Mouse (Mus musculus) lung, embryonic 16.5 days (tissue): ENCODE measurements at regions not wholly inside any gene's neighbourhood (a gene's known extent, or its start where the extent isn't known, plus 50 kb on each side); places are given as distances from the start of the nearest gene placed in this dataset.

ENCODE experiments used
- ATAC-seq: fragments of 200-750 bp; cut with Nextera tagmentation; 2 replicates; pipeline ENCODE4 v1.8.0; 2017; ENCODE audit warnings: low read depth, mild to moderate bottlenecking, moderate library complexity
- H3K27ac ChIP-seq: fragments of 300-500 bp; sonication (generic); 2 replicates; pipeline ENCODE4 v1.5.1; 2014; ENCODE audit warnings: mild to moderate bottlenecking, control low read depth, low read length
- H3K27me3 ChIP-seq: fragments of 300-500 bp; sonication (generic); 2 replicates; pipeline ENCODE4 v1.6.1; 2014; ENCODE audit warnings: low read depth, low read length, mixed read lengths; ENCODE audit not compliant: control insufficient read depth, insufficient read depth
- H3K36me3 ChIP-seq: fragments of 300-500 bp; sonication (generic); 2 replicates; pipeline ENCODE4 v1.6.1; 2014; ENCODE audit warnings: low read length; ENCODE audit not compliant: control insufficient read depth, insufficient read depth
- H3K4me1 ChIP-seq: fragments of 300-500 bp; sonication (generic); replicated peaks from 2 replicates; pipeline ENCODE4 v1.6.1; 2014; ENCODE audit warnings: low read length, mixed read lengths; ENCODE audit not compliant: control insufficient read depth, insufficient read depth
- H3K4me2 ChIP-seq: fragments of 300-500 bp; sonication (generic); 2 replicates; pipeline ENCODE4 v1.6.1; 2014; ENCODE audit warnings: low read depth, low read length, control low read depth
- H3K4me3 ChIP-seq: fragments of 300-500 bp; sonication (generic); 2 replicates; pipeline ENCODE4 v1.5.1; 2014; ENCODE audit warnings: mild to moderate bottlenecking, low read length, control low read depth
- H3K9ac ChIP-seq: fragments of 300-500 bp; sonication (generic); 2 replicates; pipeline ENCODE4 v1.6.1; 2014; ENCODE audit warnings: low read length, control low read depth
- H3K9me3 ChIP-seq: fragments of 300-500 bp; sonication (generic); 2 replicates; pipeline ENCODE4 v1.6.1; 2016; ENCODE audit warnings: low read length; ENCODE audit not compliant: control insufficient read depth
- WGBS: fragments of 180-500 bp; shearing (Covaris S2); extraction: QIAGEN DNeasy Blood & Tissue Kit; methylation state at CpG from one replicate; pipeline ENCODE4 v1.1.7; 2014; 5-methylcytosine and 5-hydroxymethylcytosine counted together

- no peak overlapping the region for H3K4me3 ChIP-seq
- H3K4me1 ChIP-seq = no peaks in the 10 kb centered on the region
- no peak overlapping the region for H3K27ac ChIP-seq
- H3K9ac ChIP-seq = no peak overlapping the region
- no peaks in the 10 kb centered on the region for H3K36me3 ChIP-seq
- H3K9me3 ChIP-seq = no peaks in the 10 kb centered on the region
- no peaks in the 10 kb centered on the region for H3K27me3 ChIP-seq
- ATAC-seq = no peak
- WGBS = 28% methylated on average over 3 of the region's 3 CpGs
- no peak overlapping the region for H3K4me2 ChIP-seq
Observed at GRCm38 (mm10) chr2:159598080-159598479, 735.9 kb downstream of the Gm826 start.

DNA sequence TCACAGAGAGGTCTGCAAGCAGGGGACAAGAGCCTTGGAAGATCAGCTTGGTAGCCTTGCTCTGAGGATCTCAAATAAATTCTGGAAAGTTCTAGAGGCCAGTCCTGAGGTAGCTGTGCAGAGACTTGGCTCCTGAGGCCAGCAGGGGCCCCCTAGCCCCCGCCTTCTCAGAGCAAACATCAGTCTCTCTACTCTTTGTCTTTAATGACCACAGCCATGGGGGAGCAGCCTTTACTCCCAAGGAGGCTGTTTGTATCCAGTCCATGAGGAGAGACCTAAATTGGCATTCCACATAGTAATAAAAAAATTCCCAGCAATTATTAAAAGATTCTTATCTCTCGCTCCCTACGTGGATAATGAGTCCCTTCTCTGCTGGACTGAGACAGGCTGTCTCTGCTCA lies 726.8 kb downstream of the Gm826 start:
- Histone ChIP-seq H3K4me1 (no peaks in the 10 kb centered on the region), H3K4me2 (no peak overlapping the region), H3K27me3 (no peaks in the 10 kb centered on the region), H3K36me3 (no peaks in the 10 kb centered on the region), H3K9me3 (no peaks in the 10 kb centered on the region), H3K4me3 (no peak overlapping the region), H3K27ac (no peak overlapping the region), H3K9ac (no peak overlapping the region)
- WGBS = 30% methylated on average over 3 of the region's 3 CpGs
- ATAC-seq = no peak

DNA sequence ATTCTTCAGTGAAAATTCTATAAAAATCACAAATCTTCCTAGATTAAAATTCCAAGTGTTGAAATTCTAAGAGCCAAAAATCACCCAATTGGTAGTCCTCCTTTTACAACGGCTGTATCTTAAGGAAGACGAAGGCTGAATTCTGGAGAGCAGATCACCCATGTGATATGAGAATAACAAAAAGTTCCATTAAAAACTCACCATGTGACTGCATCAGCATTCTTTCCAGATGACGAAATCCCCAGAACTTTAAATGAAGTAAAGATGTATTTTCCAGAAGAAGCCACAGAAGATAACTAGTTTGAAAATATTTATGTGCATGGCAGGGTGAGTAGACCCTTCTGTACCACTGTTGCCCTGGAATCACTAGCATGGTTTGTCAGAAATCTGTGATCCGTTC lies 723.5 kb downstream of the Gm826 start:
- no peak for ATAC-seq
- 76% methylated on average over 4 of the region's 4 CpGs for WGBS
- H3K36me3 ChIP-seq = no peaks in the 10 kb centered on the region
- no peak overlapping the region for H3K4me3 ChIP-seq
- no peak overlapping the region for H3K4me2 ChIP-seq
- no peaks in the 10 kb centered on the region for H3K27me3 ChIP-seq
- no peaks in the 10 kb centered on the region for H3K4me1 ChIP-seq
- no peak overlapping the region for H3K27ac ChIP-seq
- no peaks in the 10 kb centered on the region for H3K9me3 ChIP-seq
- H3K9ac ChIP-seq = no peak overlapping the region

- Histone ChIP-seq H3K9ac (no peak overlapping the region), H3K4me1 (no peaks in the 10 kb centered on the region), H3K27me3 (no peaks in the 10 kb centered on the region), H3K27ac (no peak overlapping the region), H3K36me3 (no peaks in the 10 kb centered on the region), H3K4me2 (no peak overlapping the region), H3K4me3 (no peak overlapping the region), H3K9me3 (no peaks in the 10 kb centered on the region)
- ATAC-seq = no peak
- 62% methylated on average over 4 of the region's 4 CpGs for WGBS
Observed at GRCm38 (mm10) chr2:159616685-159617084, 717.3 kb downstream of the Gm826 start.

DNA sequence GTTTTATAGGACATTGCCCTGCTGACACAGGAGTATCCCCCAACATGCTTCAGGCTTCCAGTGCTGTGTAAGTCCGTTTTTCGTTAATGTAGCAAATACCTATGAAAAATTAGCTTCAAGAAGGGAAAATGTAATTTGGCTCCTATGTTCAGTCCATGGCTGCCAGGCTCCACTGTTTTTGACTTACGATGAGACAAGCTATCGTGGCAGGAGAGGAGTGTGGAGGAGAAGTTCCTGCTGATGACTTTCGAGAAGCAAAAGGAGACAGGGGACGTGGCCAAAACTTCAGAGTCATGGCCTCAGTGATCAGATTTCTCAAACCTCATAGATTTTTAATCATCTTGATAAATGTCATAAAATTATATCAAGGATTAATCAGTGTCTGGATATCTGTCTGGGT lies 712.7 kb downstream of the Gm826 start:
- H3K9ac ChIP-seq = no peak overlapping the region
- no peaks in the 10 kb centered on the region for H3K9me3 ChIP-seq
- H3K4me2 ChIP-seq = no peak overlapping the region
- H3K27me3 ChIP-seq = no peaks in the 10 kb centered on the region
- H3K36me3 ChIP-seq = no peaks in the 10 kb centered on the region
- 59% methylated on average over 6 of the region's 6 CpGs for WGBS
- H3K27ac ChIP-seq = no peak overlapping the region
- ATAC-seq = no peak
- no peak overlapping the region for H3K4me3 ChIP-seq
- H3K4me1 ChIP-seq = no peaks in the 10 kb centered on the region

DNA sequence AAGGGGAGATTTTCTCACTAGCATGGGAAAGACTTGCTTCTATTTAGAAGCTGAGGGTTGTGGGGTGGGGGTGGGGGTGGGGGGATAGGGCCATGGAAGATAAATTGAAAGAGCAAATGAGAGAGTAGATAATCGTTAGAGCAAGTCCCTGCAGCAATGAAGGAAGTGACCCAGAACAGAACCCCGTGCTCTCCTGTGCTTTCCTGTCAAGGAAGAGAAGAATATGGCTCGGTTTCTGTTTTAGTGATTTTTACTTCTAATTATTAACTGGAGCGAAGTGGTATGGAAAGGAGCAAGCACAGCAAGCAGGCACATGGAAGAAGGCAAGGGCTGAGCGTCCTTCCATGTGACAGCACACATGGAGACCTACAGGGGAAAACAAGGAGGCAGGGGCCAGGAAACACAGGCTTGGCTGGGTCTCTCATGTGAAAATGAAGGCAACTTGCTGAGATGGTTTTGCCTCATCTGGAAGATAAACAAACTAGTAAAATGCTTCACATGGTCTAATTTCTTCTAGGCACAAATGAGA lies 711.8 kb downstream of the Gm826 start:
- no peak for ATAC-seq
- no peak overlapping the region for H3K4me3 ChIP-seq
- no peaks in the 10 kb centered on the region for H3K27me3 ChIP-seq
- H3K9ac ChIP-seq = no peak overlapping the region
- no peaks in the 10 kb centered on the region for H3K36me3 ChIP-seq
- no peaks in the 10 kb centered on the region for H3K4me1 ChIP-seq
- H3K4me2 ChIP-seq = no peak overlapping the region
- H3K27ac ChIP-seq = no peak overlapping the region
- 59% methylated on average over 5 of the region's 5 CpGs for WGBS
- H3K9me3 ChIP-seq = no peaks in the 10 kb centered on the region

- no peak overlapping the region for H3K9ac ChIP-seq
- H3K4me2 ChIP-seq = no peak overlapping the region
- ATAC-seq = no peak
- H3K9me3 ChIP-seq = no peaks in the 10 kb centered on the region
- H3K4me3 ChIP-seq = no peak overlapping the region
- H3K27me3 ChIP-seq = no peaks in the 10 kb centered on the region
- H3K36me3 ChIP-seq = no peaks in the 10 kb centered on the region
- no peak overlapping the region for H3K27ac ChIP-seq
- 58% methylated on average over 1 of the region's 1 CpGs for WGBS
- H3K4me1 ChIP-seq = no peaks in the 10 kb centered on the region
Observed at GRCm38 (mm10) chr2:159625306-159625705, 708.7 kb downstream of the Gm826 start.

- Histone ChIP-seq H3K4me3 (no peak overlapping the region), H3K27ac (no peak overlapping the region), H3K9ac (no peak overlapping the region), H3K36me3 (no peaks in the 10 kb centered on the region), H3K4me2 (no peak overlapping the region), H3K27me3 (no peaks in the 10 kb centered on the region), H3K9me3 (no peaks in the 10 kb centered on the region), H3K4me1 (no peaks in the 10 kb centered on the region)
- no peak for ATAC-seq
- WGBS = 37% methylated on average over 4 of the region's 4 CpGs
Observed at GRCm38 (mm10) chr2:159645861-159646260, 688.1 kb downstream of the Gm826 start.

GRCm38 (mm10) chr2:159646595-159646994 lies 687.4 kb downstream of the Gm826 start:
- Histone ChIP-seq H3K27ac (no peak overlapping the region), H3K27me3 (no peaks in the 10 kb centered on the region), H3K4me3 (no peak overlapping the region), H3K4me1 (no peaks in the 10 kb centered on the region), H3K9me3 (no peaks in the 10 kb centered on the region), H3K36me3 (no peaks in the 10 kb centered on the region), H3K4me2 (no peak overlapping the region), H3K9ac (no peak overlapping the region)
- 0 out of 2 replicates have a peak, but pooled peaks have one; percentile 34 for ATAC-seq
- WGBS = 71% methylated on average over 2 of the region's 2 CpGs

DNA sequence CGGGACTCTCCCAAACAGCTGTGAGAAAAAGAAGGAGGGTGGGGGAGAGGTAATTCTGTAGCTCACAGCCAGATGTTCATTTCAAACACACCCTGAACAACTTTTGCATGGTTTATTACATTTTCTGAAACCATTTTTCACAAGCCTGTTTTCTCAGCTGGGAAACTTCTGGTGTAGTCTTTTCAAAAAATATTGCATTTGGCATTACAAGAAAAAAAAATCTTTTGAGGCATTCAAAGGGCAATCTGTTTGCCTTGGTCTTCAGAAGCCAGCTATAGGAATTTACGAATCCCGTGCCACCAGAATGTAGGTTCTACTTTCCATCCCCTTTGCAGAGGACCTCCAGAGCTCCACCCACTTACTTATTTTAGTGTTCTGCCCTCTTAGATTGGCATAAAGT lies 681.7 kb downstream of the Gm826 start:
- Histone ChIP-seq H3K27me3 (no peaks in the 10 kb centered on the region), H3K27ac (no peak overlapping the region), H3K4me3 (no peak overlapping the region), H3K4me2 (no peak overlapping the region), H3K9me3 (no peaks in the 10 kb centered on the region), H3K36me3 (no peaks in the 10 kb centered on the region), H3K9ac (no peak overlapping the region), H3K4me1 (no peaks in the 10 kb centered on the region)
- no peak for ATAC-seq
- 69% methylated on average over 3 of the region's 3 CpGs for WGBS
